Mouse (Mus musculus) gastrocnemius, postnatal 4 days (tissue): ENCODE measurements around the gene Ube2j1. TPM values are rescaled to one million over a fixed set of nuclear protein-coding genes. Genes with fewer than 3 reads are reported as not detected.
"Not testable (repeated sequence)": the region's sequence is repeated elsewhere in the genome, so short reads cannot be mapped to it uniquely, and the experiment has no call there.

Experiments
- DNase-seq, 2 experiments: peaks; one replicate each; pipeline ENCODE4 v3.0.0; 2021 to 2022; ENCODE audit warnings: low spot score in 2 of 2, mixed read lengths in 2 of 2
- long read RNA-seq, 2 experiments: library from polyadenylated mRNA; stranded (forward); transcript quantifications; one replicate each; pipeline ENCODE4 v2.0.0; 2021
- total RNA-seq, 2 experiments: library from RNA; stranded (reverse); gene quantifications; 2 replicates each; pipeline ENCODE4 v1.2.3; 2021

Ube2j1 gene
- 10 to 100 TPM; 59.7 to 65.8 TPM for total RNA-seq
- long read RNA-seq, experiment 1, transcript Ube2j1-202 (8 exons, 3,530 nt): major isoform, 37 of 56 reads
- long read RNA-seq, experiment 1, partial matches to known transcripts: 1 of 56 reads
- long read RNA-seq, experiment 1, other reads (novel, unspliced or antisense): 18 of 56 reads
- long read RNA-seq, experiment 2, transcript Ube2j1-202 (8 exons, 3,530 nt): major isoform, 31 of 54 reads
- long read RNA-seq, experiment 2, partial matches to known transcripts: 2 of 54 reads
- long read RNA-seq, experiment 2, other reads (novel, unspliced or antisense): 21 of 54 reads

DNA sequence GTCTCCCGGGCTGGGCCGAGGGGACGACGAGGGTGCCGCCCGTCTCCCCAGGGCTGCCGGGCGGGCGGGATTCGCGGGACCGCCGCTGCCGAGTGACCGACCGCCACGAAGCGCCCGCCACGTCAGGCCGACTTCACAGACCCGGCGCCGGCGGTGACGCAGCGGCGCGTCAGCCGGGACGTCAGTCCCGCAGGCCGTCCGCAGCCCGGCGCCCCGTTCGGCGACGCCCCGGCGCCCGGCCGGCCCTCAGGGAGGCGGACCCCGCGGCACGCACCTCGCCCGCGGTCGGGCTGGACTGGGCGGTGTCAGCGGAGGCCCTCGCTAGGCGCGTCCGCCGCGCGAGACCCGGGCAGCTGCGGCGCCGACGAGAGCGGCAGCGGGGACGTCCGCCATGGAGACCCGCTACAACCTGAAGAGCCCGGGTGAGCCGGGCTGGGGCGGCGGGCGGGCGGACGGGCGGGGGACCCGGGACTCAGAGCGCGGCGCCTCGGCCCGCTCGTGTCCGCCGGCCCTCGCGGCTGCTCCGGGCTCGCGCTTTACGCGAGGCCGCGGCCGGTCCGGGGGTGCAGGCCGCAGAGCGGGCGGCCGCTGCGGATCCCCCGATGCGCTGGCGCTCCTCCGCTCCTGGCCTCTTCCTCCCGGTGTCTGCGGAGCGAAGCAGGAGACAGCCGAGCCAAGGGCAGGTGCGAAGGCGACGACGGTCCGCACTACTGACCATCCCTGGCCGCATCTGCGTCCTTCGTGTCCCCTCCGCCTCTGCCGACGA lies at the start of gene Ube2j1:
Gene Ube2j1 (plus strand): TSS at position 222 of the 766 bp plus-strand sequence.
- DNase-seq: peak; percentile 83 to 89

DNA sequence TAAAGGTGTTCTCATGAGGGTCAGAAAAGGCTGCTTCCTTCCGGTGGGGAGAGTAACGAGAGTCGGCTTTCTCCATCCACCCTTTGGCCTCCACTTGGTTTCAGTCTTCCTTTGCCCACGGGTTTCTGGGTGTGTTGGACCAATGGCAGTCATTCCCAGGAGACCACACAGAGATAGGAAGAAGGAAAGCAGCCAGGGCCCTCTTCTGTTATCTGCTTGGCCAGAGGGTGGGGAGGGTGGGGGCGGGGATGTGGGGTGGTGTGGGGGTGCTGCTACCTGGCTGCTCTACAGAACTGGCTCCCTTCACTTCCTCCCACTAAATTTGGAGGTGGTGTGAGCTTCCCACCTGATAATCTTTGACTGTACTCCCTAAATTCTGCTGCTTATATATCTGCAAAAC lies 49.6 kb upstream of the Ube2j1 start:
- DNase-seq: no peak

DNA sequence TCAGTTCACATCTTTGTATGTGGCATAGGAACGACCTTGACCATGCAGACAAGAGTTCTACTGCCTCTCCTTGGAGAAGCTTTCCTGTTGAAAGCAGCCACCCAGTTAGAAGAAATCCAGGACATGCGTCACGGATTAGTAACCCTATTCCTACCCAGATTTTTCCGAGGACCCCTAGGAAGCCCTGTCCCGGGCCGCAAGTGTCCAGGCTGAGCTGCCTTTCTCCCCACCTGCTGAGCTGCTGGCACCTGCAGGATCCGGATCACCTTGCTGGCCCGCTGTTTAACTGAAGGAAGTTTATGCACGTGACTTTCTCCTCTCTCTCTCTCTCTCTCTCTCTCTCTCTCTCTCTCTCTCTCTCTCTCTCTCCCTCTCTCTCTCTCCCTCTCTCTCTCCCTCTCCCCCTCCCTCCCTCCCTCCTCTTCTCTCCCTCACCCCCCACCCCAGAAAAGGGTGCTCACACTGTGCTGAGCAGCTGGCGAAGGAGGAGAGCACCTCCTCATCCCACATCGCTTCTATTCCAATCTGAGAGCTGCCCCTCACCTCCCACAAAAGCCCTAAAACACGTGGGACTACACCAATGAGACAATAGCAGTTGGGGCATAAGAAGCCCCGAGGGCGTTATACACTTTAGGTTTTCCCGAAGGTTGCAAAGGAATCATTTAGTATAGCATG lies 49.0 kb upstream of the Ube2j1 start:
- no peak for DNase-seq

DNA sequence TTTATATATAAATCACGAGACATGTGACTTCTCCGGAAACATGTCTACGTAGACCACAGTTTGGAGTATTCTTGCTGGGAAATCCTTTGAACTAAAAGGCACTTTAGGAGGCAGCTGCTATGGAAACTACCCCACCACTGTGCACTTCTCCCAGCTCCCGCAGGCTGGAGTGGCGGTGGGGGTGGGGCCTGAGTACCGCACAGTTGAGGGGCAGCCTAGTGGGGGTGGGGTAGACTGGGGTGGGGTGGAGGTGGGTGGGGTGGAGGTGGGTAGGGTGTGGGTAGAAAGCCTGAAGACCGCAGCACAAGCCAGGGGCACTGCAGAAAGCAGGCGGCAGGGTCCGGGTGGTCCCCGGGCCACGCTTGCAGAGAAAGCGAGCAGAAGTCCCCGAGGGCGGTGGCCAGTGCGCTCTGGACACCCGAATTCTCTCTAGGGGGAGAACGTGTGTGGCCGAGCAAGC lies 48.5 kb upstream of the Ube2j1 start, which contains the start of gene Rragd:
Gene Rragd (plus strand): TSS at position 322 of the 460 bp plus-strand sequence.
- DNase-seq: no peak

DNA sequence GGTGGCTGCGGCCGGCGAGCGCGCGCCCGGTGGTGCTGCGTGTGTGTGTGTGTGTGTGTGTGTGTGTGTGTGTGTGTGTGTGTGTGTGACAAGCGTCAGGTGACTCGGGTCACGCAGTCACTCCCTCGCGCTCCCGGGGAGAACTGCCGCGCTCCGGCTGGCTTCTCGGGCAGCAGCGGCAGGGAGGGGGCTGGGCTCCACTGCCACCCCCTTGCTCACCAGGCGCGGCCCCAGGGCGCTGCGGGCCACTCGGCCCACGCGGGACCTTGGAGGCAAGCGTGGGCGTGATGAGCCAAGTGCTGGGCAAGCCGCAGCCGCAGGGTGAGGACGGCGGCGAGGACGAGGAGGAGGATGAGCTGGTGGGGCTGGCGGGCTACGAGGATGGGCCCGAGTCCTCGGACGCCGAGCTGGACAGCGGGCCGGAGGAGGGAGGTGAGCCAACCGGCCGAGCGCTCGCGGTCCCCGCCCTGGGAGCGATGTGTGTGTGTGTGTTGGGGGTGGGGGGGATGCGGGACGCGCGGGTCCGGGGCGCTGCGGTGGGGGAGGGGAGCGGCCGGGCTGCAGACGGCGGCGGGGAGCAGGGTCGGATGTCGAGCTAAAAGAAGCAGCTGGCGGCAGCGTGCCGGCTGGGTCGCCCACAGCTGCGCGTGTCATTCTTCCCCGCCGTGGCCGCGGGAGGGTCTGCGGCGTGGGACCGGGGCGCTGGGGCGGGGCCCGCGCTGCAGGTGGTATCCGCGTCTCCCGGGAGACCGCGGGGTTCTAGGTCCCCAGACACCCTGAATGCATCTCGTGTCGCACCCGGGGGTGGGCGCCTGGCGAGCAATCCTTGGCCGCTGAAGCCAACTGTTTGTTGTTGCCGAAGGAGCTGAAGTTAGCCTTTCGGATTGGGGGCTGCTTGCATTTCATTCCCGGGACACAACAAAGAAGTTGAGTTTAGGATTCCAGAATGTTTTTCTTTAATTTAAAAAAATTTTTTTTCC lies 47.8 kb upstream of the Ube2j1 start:
- peak; percentile 50 to 63 for DNase-seq

DNA sequence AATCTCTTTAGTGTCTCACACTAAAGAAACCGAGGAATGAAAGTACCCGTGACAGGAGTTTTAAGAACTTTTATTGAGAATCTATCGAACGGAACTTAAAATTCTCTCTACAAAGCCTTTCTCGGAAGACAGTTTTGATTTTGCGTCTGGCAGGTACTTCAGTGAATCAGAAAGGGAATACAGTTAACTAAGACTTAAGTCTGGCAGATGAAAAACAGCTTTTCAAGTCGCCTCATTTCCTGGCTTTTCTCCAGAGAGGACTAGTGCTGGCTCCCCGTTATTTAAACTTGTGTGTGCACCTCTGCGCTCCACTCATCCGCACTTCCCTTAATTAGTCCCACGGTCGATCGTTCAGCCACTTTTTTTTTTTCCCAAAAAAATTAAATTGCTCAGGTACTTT lies 47.0 kb upstream of the Ube2j1 start:
- DNase-seq: no peak

DNA sequence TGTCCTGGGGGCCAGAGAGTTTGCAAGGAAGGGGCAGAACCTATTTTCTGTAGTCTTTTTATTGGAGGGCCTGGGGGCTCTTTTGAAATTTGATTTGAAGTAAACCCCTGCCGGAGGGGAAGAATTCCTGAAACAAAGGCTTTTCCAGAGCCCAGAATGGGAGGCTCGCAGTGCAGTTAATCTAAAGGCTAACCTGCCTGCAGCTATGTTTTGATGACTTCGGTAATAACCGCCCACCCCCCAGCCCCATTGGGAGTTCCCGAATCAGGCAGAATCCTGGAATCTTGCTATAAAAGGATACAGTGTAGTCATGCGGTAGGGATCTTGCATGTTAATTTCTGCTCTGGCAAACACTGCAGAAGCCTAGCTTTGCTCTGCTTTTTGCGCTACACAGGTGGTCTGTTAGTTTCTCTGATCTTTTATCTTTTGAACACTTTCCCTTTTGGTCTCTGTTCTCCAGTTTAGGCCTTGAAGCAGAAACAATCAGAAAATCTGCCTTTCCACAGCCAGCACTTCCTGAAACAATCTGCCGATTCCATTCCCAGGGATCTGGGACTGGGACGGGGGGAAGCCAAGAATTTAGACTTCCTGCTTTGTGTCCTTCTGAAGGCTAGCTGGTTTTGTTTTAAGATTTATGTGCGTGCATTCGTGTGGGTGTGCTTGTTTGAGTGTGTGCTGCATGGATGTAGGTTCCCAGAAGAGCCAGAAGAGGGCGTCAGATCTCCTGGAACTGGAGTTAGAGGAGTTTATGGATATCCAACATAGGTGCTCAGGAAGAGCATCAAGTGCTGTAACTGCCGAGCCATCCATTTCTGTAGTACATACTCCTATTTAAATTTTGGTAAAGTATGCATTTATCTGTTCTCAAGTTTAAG lies 46.2 kb upstream of the Ube2j1 start:
- DNase-seq: no peak

DNA sequence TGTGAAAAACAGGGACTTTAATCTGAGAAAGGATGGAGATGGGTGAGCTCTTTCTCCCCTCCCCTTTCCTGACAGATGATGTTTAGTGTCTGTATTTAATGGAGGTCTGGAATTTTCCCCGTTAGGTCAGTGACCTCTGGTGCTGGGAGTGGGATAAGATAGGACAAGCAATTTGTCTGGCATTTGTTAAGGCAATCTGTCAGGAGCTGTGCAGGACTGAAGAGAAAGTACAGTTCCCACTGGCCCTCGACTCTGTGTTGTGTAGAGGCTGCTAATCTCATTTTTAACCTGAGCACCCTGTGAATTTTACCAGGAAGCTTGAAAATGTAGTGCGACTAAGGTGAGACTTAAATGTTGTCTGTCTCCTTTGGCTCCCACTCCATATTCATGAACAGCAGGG lies 45.5 kb upstream of the Ube2j1 start:
- DNase-seq: no peak

DNA sequence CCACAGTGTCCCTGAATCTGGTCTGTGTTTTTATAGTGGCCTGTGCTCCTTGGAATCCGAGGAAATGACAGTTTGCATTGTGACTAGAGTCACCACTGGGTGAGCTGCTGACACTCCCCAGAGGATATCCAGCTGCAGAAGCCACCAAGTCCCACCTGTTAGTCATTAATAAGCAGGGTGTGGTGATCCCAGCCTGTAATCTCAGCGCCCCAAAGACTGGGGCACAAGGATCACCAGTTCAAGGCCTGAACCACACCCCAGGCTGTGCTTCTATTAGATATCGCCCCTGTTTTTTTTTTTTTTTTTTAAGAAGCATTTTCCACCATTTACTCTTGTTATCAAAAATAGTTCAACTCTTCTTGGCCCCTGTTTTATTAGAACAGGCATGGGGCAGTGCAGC lies 44.2 kb upstream of the Ube2j1 start:
- no peak for DNase-seq

DNA sequence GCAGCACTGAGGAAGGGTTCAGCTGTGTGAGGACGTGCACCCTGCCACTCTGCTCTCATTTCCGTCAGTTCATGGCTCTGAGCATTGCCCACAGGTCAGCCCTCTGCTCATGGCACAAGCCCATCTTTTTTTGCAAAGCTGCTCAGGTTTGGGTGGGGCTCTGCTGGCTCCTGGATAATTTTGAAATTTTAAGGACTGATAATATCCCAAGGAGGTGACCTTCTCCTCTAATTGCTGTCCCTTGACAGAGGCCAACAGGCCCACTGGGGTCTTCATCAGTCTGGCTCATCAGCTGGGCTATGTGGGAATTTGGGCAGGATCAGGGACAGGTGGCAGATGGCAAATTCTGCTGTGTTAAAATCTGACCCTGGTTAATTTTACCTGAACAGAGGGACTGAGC lies 41.9 kb upstream of the Ube2j1 start:
- no peak for DNase-seq

DNA sequence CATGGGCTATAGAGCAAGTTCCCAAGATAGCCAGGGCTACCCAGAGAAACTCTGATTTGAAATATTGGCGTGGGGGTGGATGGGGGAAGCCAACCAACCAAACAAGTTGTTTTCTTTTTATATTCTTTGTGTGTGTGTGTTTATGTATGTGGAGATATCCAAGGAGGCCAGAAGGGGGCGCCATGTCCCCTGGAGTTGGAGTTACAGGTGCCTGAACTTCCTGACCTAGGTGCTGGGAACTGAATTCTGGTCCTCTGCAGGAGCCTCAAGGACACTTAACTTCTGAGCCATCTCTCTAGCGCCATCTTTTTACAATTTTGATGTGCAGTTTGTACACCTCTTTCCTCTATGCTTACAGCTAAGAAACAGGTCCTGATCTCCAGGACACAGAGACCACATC lies 37.0 kb upstream of the Ube2j1 start:
- DNase-seq: no peak

DNA sequence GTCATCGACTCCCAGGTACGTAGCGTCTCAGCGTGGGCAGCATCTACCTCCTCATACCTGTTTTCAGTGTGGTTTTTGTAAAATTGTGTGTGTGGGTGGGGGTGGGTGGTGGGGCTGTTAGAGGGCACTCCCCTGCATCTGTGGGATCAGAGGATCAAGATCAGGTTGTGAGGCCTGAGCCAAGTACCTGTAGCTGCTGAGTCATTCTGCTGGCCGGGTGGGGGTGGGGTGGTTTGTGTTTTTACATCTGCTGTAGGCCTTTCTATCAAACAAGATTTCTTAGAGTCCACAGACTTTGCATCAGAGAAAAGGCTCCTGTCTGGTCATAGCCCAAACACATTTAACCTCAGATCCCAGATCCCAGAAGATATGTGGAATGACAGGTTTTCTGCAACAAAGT lies 35.1 kb upstream of the Ube2j1 start:
- DNase-seq: no peak

DNA sequence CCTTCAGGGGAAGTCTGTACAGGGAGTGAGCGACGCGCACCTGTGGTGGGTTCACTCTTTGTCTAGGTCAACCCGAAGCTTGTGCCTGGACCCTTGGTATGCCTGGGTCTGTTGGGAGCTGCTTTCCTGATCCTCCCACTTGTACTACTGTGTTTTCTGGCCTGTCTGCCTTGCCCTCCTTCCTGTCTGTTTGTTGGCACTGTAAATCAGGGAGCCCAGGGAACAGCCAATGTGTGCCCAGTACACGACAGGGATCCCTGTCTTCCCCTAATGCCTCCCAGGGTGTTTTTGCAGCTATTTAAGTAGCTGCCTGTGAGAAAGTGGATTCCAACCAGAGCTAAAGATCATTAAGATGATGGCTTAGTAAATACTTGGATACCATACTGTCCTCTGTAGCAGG lies 33.6 kb upstream of the Ube2j1 start:
- DNase-seq: no peak

DNA sequence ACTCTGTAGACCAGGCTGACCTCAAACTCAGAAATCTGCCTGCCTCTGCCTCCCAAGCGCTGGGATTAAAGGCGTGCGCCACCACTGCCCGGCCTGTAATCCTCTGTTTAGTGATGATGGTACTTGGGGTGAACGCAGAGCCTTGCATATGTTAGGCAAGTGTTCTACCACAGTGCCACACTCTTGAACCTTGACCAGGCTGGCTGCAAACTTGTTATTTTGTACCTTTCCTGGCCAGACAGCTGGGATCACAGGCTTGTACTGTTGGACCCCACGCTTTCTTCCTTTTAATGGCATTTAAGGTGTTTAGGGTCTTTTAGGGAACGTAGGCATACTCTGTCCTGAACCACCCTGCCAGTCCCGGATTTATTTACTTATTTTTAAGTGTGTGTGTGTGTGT lies 32.2 kb upstream of the Ube2j1 start:
- no peak for DNase-seq

DNA sequence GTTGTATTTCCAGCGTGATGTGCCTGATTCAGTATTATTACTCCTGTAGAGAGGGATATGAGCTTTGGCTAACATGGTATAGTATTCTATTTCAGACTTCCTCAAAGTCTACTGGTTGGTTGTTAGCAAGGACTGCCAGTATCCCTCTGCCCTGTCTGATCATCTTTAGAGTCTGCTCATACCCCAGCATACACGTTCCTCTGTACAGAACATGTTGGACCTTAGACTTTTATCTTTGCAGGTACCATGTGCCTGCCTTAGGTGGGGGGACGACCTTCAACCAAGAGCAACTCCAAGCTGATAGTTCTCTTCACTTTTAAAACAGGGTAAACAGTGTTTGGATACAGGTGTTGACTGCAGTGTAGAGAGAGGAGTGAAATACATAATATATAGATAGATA lies 29.1 kb upstream of the Ube2j1 start:
- no peak for DNase-seq

DNA sequence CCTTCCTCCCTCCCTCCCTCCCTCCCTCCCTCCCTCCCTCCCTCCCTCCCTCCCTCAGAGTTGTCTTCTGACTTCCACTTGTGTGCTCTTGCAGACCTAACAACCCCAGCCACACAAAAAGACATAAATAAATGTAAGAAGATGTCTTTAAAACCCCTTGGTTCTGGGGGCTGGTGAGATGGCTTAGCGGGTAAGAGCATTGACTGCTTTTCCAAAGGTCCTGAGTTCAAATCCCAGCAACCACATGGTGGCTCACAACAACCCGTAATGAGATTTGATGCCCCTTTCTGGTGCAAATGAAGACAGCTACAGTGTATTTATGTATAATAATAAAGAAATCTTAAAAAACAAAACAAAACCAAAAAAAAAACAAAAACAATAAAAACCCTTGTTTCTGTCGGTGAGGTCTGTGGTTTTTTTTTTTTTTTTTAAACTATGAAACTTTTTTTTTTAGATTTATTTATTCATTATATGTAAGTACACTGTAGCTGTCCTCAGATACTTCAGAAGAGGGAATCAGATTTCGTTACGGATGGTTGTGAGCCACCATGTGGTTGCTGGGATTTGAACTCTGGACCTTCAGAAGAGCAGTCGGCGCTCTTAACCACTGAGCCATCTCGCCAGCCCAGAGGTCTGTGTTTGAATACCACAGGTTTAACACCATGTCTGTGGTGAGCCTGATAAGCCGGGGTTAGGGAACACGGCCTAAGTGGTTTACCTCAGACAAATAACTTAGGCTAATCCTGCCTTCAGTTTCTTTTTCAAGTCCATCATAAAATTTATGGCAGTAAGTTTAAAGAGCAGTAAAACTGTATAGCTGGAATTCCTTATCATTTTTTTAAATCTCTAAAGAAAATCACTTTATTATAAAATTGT lies 25.4 kb upstream of the Ube2j1 start:
- not testable (repeated sequence) for DNase-seq

DNA sequence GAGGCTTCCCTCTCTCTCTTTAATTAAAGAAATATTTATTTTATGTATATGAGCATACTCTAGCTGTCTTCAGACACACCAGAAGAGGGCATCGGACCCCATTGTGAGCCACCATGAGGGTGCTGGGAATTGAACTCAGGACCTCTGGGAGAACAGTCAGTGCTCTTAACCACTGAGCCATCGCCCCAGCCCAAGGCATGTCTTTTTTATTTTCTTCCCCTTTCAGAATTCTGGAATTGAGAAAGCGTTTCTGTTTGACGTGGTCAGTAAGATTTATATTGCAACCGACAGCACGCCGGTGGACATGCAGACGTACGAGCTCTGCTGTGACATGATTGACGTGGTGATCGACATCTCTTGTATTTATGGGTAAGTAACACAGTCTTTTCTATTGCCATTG lies 24.4 kb upstream of the Ube2j1 start:
- DNase-seq: no peak

DNA sequence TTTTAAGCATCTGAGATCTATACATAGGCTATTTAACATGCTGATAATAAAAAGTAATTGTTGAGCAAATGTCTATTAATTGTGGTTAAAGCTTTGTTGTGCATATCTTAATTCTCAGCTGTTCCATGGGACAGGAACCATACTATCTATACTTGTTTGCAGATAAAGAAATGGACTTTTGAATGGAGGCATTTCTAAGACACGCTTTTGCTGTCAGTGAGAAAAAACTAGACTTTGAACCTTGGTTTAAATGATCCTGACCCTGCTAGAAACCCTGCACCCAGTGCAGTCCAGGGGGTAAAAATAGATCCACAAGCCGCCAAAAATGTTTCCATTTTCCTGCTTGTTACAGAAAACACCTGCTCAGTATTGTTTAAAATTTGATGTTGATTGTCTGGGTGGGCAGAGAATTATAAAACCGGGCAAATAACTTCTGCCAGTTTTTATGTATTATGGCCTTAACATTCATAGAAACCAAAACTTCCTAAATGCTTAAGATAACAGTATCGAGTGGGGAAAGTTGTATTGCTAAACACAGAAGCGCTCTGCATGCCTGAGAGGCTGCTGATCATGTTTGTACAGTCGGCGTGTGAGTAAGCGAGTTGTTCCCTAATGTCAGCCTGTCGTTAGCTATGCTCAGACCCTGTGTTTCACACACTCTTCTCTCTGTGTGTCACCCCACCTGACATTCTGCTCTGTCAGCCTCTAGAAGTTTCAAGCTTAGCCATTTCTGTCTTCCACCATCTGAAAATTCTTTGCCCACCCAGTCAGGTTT lies 23.6 kb upstream of the Ube2j1 start:
- no peak for DNase-seq
